Mouse (Mus musculus) spleen, adult 12 weeks (tissue): ENCODE data around the gene Htatsf1.
A peak's percentile ranks its signal among the peaks of the same experiment; 100 is the strongest.

ENCODE experiments used
- DNase-seq: peaks from one replicate; pipeline ENCODE4 v3.0.0; 2022; ENCODE audit warnings: low spot score

Htatsf1 gene

DNA sequence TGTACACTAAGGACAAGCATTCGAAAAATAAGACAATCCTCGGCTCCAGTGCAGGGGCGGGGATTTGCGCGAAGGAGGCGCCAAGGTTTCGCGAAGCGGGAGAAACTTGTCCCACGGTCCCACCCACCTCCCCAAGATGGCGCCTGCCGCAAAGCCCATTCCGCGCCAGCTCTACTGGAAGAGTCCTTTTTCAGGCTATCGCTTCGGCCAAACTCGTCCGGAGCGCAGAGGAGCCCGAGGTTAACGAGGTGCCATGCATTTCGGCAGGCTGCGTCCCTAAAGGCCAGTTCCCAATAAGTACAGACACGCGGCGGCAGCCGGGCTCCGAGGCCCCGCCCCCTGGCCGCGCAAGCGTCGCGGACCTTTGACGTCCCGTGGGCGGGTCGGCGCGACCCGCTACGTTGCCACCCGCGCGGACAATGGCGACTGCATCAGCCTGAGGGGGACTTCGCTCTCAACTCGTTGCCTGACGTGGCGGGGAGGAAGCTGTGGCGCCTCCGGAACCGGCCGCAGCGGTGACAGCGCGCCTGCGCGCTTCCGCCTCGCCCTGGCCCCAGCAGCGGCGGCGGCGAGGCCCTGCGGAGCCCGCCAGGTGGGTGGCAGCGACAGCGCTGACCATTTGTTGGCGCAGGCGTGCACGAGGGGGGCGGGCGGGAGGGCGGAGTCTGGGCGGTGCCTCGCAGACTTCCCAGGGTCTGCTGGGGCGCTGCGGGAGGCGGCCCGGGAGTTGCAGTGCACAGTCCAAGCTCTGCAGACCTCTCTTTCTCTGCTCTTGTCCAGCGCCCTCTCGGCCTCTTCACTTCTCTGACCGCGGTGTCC is at the start of gene Htatsf1:
Gene Htatsf1, plus strand, starts transcription at position 410 of the 819 bp plus-strand sequence.
- DNase-seq, result peak; percentile 80

- no peak for DNase-seq
These were observed 40.5 kb upstream of the Htatsf1 start for GRCm38 (mm10) chrX:57012891-57013290.

- no peak for DNase-seq
These were observed 10.6 kb upstream of the Htatsf1 start, which contains the start of gene Brs3 for GRCm38 (mm10) chrX:57042774-57043173. TSS of gene Brs3 (plus strand) at chrX:57043074.

- DNase-seq, result no peak
These were observed 9.5 kb upstream of the Htatsf1 start for GRCm38 (mm10) chrX:57043869-57044268.

DNA sequence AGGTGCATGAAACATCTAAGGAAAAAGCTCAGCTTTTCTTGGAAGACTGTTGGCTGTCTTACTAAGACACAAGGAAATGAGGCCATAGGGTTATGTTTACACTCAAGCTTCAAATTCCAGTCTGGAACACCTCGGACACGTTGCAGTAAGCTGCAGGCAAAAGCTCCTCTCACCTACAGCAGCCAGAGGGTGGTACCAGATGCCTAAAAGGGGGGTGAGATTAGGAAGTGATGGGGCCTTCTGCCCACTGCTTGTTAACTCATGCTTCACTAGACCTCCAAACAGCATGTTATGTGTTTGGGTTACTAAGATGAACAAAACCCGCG is 572 bp upstream of the Htatsf1 start:
- no peak for DNase-seq

GRCm38 (mm10) chrX:57053993-57054385 is 606 bp downstream of the Htatsf1 start:
- DNase-seq, result no peak

GRCm38 (mm10) chrX:57081496-57081895 is 28.1 kb downstream of the Htatsf1 start:
- DNase-seq, result no peak

DNA sequence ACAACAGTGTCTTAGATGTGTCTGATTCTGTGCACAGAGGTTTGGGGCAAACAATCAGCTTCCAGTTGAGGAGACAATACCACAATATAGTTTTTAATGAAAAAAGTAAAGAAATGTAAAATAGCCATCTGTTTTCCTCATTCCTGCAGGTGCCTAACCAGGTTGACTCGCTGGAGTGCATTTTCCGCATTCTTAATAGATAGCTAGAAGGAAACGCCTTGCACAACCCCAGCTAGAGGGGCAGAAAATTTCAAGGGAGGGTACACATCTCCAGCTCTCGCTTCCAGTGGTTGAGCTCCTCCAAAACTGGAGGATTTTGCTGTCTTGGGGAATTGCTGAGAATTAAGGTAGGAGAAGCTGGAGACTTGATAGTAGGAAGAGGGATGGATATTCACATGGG is 34.4 kb downstream of the Htatsf1 start, which contains the start of gene Vgll1:
Gene Vgll1, plus strand, starts transcription at position 301 of the 400 bp plus-strand sequence.
- no peak for DNase-seq

DNA sequence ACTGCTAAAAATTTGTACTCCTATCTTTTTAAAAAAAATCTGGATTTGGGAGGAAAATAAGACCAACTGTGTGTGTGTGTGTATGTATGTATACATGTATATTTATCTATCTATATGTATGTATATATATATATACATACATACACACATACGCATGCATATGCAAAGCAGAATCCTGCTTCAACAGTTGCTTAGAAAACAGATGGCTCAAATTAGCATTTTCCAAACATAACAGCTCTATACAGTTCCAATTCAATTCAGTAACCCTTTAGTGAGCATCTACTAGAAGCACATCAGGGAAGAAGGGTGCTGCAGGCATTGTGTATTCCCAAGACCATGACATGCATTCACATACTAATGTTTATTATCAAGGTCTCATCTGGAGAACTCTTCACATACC is 50.0 kb downstream of the Htatsf1 start:
- DNase-seq, result no peak

DNA sequence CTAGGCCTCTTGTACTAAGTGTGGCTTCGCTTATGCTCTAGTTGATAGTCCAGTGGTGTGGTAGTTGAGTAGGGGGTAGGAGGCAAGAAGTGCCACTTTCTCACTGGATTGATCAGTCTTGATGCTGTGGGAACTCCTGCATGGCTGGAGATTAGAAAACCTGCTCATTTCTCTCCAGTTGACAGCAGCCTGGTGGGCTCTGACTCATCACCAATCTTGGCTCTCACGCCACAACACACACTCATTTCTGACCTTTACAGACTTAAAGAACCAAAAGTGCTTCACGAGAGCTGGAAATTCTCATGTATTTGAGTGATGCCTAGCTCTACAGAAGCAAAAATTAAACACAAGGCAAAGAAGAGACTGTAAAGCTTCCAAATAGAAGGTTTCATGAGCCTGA is 53.6 kb downstream of the Htatsf1 start:
- DNase-seq, result no peak
